21 mouse cellular contexts compared by ENCODE assay signal in the genomic region with DNA sequence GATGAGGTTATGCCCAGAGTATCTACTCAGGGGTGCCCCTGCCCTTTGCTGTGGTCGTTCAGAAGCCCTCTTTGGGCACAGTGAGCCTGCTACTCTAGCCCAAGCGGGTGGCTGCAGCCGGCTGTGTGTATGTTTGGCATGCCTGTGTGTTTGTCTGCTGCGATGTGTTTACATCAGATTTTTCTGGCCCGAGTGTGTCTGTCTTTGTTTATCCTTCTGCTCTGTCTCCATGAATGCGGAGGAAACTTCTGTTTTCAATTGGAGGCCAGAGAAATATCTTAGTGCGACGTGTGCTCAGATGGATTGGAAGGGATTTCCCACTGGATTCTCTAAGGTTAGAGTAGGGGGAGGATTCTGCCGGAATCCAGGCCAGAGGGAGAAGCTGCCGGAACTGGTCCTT. TPM values are rescaled to one million over a fixed set of nuclear protein-coding genes. Genes with fewer than 3 reads are reported as not detected.
A peak's percentile ranks its signal among the peaks of the same experiment; 100 is the strongest.
DNase-seq lines count a peak whose midpoint lies in the region; ATAC-seq and TF ChIP-seq lines count a peak whose summit lies in the region.
"Had no signal": no experiment of that assay in that cellular context is flagged by ENCODE, and none has a peak within 500 bp of the region (broad histone marks: within the 10 kb centered on the region; RNA-seq: fewer than 3 reads in every experiment).

No protein-coding gene starts in this region.

- no peaks in the 10 kb centered on the region for H3K9me3 ChIP-seq in E14TG2a.4 (ENCODE audit: low read length)
- no peaks in the 10 kb centered on the region for H3K9me3 ChIP-seq in embryonic facial prominence, embryonic 15.5 days (replicated peaks)
- H3K9me3 ChIP-seq in lung, embryonic 14.5 days (ENCODE audit: low read depth, low read length): no peaks in the 10 kb centered on the region
- no peaks in the 10 kb centered on the region for H3K9me3 ChIP-seq in forebrain, embryonic 15.5 days
- H3K9me3 ChIP-seq: heart, embryonic 12.5 days; limb, embryonic 15.5 days; liver, embryonic 15.5 days; megakaryocyte, embryonic 14.5 days; midbrain, embryonic 15.5 days; neural tube, embryonic 15.5 days had no signal

- 0 out of 2 replicates have a peak overlapping the region, but pooled peaks have one; percentile 24 for H3K4me3 ChIP-seq in E14TG2a.4 (replicated peaks; ENCODE audit: low read length)
- no peak overlapping the region for H3K4me3 ChIP-seq in embryonic facial prominence, embryonic 15.5 days (replicated peaks)
- no peak overlapping the region for H3K4me3 ChIP-seq in lung, embryonic 14.5 days (ENCODE audit: low read depth, low read length)
- no peak overlapping the region for H3K4me3 ChIP-seq in forebrain, embryonic 15.5 days
- no peak overlapping the region for H3K4me3 ChIP-seq in cerebellum, adult 2 months (replicated peaks; ENCODE audit: insufficient read depth, low read depth, low read length)
- H3K4me3 ChIP-seq: heart, embryonic 12.5 days; layer of hippocampus, adult 2 months; limb, embryonic 15.5 days; liver, embryonic 15.5 days; megakaryocyte, embryonic 14.5 days; midbrain, embryonic 15.5 days; neural tube, embryonic 15.5 days had no signal

- TF ChIP-seq POLR2A in cerebellum, adult 2 months (IDR thresholded peaks at IDR 0.05; ENCODE audit: borderline replicate concordance, insufficient read depth, low read length): no peak

- 40% methylated on average over 10 of the region's 10 CpGs for WGBS in embryonic facial prominence, embryonic 15.5 days
- WGBS in lung, embryonic 14.5 days: 25% methylated on average over 10 of the region's 10 CpGs
- WGBS in forebrain, embryonic 15.5 days: 74% methylated on average over 10 of the region's 10 CpGs
- 78% methylated on average over 10 of the region's 10 CpGs for WGBS in cerebellum, adult 2 months

- H3K4me2 ChIP-seq in embryonic facial prominence, embryonic 15.5 days (replicated peaks): no peak overlapping the region
- H3K4me2 ChIP-seq in lung, embryonic 14.5 days: peak overlapping the region; percentile 4; the same call in 1 of the 2 replicates
- no peak overlapping the region for H3K4me2 ChIP-seq in forebrain, embryonic 15.5 days (replicated peaks)
- H3K4me2 ChIP-seq: heart, embryonic 12.5 days; hindbrain, embryonic 14.5 days; limb, embryonic 15.5 days; liver, embryonic 15.5 days; midbrain, embryonic 15.5 days; neural tube, embryonic 15.5 days had no signal

- peak overlapping the region; percentile 45 for H3K27ac ChIP-seq in embryonic facial prominence, embryonic 15.5 days (replicated peaks)
- peak overlapping the region; percentile 69 for H3K27ac ChIP-seq in lung, embryonic 14.5 days (ENCODE audit: low read depth)
- H3K27ac ChIP-seq in forebrain, embryonic 15.5 days (replicated peaks): no peak overlapping the region
- no peak overlapping the region for H3K27ac ChIP-seq in cerebellum, adult 2 months (ENCODE audit: insufficient read depth, low read length)
- H3K27ac ChIP-seq: hindbrain, embryonic 14.5 days; layer of hippocampus, adult 2 months; limb, embryonic 15.5 days; liver, embryonic 15.5 days; midbrain, embryonic 15.5 days; neural tube, embryonic 15.5 days had no signal

- peak; percentile 81 for DNase-seq in lung, embryonic 14.5 days
- peak; percentile 79 for DNase-seq in lung, postnatal 36 days
- DNase-seq in B cell, adult 2 months: no peak
- DNase-seq in urinary bladder, postnatal 14 days (ENCODE audit: low spot score): no peak
- DNase-seq in cerebellum, adult 2 months: no peak
- DNase-seq: cerebellum, postnatal 25 days; heart, adult 11 months; heart, postnatal 14 days; kidney, adult 11 months; kidney, postnatal 10 days had no signal

- no peaks in the 10 kb centered on the region for H3K36me3 ChIP-seq in E14TG2a.4 (ENCODE audit: insufficient read depth, low read length)
- no peaks in the 10 kb centered on the region for H3K36me3 ChIP-seq in embryonic facial prominence, embryonic 15.5 days
- no peaks in the 10 kb centered on the region for H3K36me3 ChIP-seq in lung, embryonic 14.5 days (ENCODE audit: insufficient read depth)
- no peaks in the 10 kb centered on the region for H3K36me3 ChIP-seq in forebrain, embryonic 15.5 days
- H3K36me3 ChIP-seq: heart, embryonic 12.5 days; limb, embryonic 15.5 days; liver, embryonic 15.5 days; midbrain, embryonic 15.5 days; neural tube, embryonic 15.5 days had no signal

- peak; percentile 45; the same call in 1 of the 2 replicates for ATAC-seq in embryonic facial prominence, embryonic 15.5 days (ENCODE audit: insufficient number of reproducible peaks, low FRiP score, low TSS enrichment, low read depth)
- peak; percentile 77 for ATAC-seq in lung, embryonic 14.5 days (ENCODE audit: insufficient read depth)
- ATAC-seq in forebrain, embryonic 15.5 days (replicated peaks): no peak
- ATAC-seq: midbrain, embryonic 15.5 days had no signal

- no peak for TF ChIP-seq CTCF in E14TG2a.4 (conservative IDR thresholded peaks at IDR 0.05; ENCODE audit: low read length)
- no peak for TF ChIP-seq CTCF in lung, embryonic 14.5 days (IDR thresholded peaks at IDR 0.05; ENCODE audit: low read depth)
- no peak for TF ChIP-seq CTCF in cerebellum, adult 2 months (IDR thresholded peaks at IDR 0.05; ENCODE audit: borderline replicate concordance, insufficient read depth, low read depth, low read length)

- H3K27me3 ChIP-seq in E14TG2a.4 (ENCODE audit: insufficient read depth, low read length): peaks cover 11% of the 10 kb centered on the region
- no peaks in the 10 kb centered on the region for H3K27me3 ChIP-seq in embryonic facial prominence, embryonic 15.5 days
- no peaks in the 10 kb centered on the region for H3K27me3 ChIP-seq in lung, embryonic 14.5 days (ENCODE audit: insufficient read depth, low read length)
- 0 out of 2 replicates have a peak, but pooled peaks cover 2% of the 10 kb centered on the region for H3K27me3 ChIP-seq in forebrain, embryonic 15.5 days
- no peaks in the 10 kb centered on the region for H3K27me3 ChIP-seq in cerebellum, adult 2 months (ENCODE audit: control insufficient read depth, insufficient read depth, low read length)
- H3K27me3 ChIP-seq: limb, embryonic 15.5 days had no signal

- no peak overlapping the region for H3K9ac ChIP-seq in embryonic facial prominence, embryonic 15.5 days
- H3K9ac ChIP-seq in lung, embryonic 14.5 days: peak overlapping the region; percentile 13; the same call in 1 of the 2 replicates
- H3K9ac ChIP-seq in forebrain, embryonic 15.5 days (replicated peaks): no peak overlapping the region
- H3K9ac ChIP-seq: heart, embryonic 12.5 days; hindbrain, embryonic 14.5 days; limb, embryonic 15.5 days; liver, embryonic 15.5 days; midbrain, embryonic 15.5 days; neural tube, embryonic 15.5 days had no signal

- H3K4me1 ChIP-seq in E14TG2a.4 (replicated peaks; ENCODE audit: low read depth, low read length): peaks cover 48% of the 10 kb centered on the region
- peaks cover 10% of the 10 kb centered on the region for H3K4me1 ChIP-seq in embryonic facial prominence, embryonic 15.5 days
- H3K4me1 ChIP-seq in lung, embryonic 14.5 days (ENCODE audit: insufficient read depth): no peaks in the 10 kb centered on the region
- H3K4me1 ChIP-seq in forebrain, embryonic 15.5 days: peaks cover 10% of the 10 kb centered on the region
- H3K4me1 ChIP-seq in cerebellum, adult 2 months (ENCODE audit: control insufficient read depth, insufficient read depth, low read length): peaks cover 6% of the 10 kb centered on the region; the same call in 1 of the 2 replicates

RNA-seq across cellular contexts. Expression of gene Adgre5, which starts 43.9 kb away (rescaled TPM):
- 44.3 and 50.1 TPM in 2 replicates for polyA plus RNA-seq in embryonic facial prominence, embryonic 15.5 days (2015; fragmentation: Nextera tagmentation; extraction: Ambion mirVana)
- 56.9 and 57.0 TPM in 2 replicates for polyA plus RNA-seq in lung, embryonic 14.5 days (2014; fragmentation: Nextera tagmentation; extraction: Ambion mirVana)
- polyA plus RNA-seq in forebrain, embryonic 15.5 days (2015; fragmentation: Nextera tagmentation; extraction: Ambion mirVana): 8.7 and 8.8 TPM in 2 replicates
- 22.7 and 23.8 TPM in 2 replicates for polyA plus RNA-seq in cerebellum, adult 2 months (2012; rRNA removed)

Comparison
In these comparisons a context has a peak if more than half of its experiments do, and no peak if none do; other contexts are left out.
1. H3K27ac ChIP-seq: peak in embryonic facial prominence, embryonic 15.5 days (single experiment) and lung, embryonic 14.5 days (single experiment); none in forebrain, embryonic 15.5 days (single experiment) and cerebellum, adult 2 months (single experiment).
2. DNase-seq: peak in lung, embryonic 14.5 days (single experiment) and lung, postnatal 36 days (single experiment); none in B cell, adult 2 months (0 of 2), urinary bladder, postnatal 14 days (single experiment) and cerebellum, adult 2 months (0 of 2).